Mouse (Mus musculus): ENCODE results near the gene Spata17. TPM values are rescaled to one million over a fixed set of nuclear protein-coding genes. Genes with fewer than 3 reads are reported as not detected.

The Spata17 gene
- total RNA-seq (2021): not detected
- long read RNA-seq, experiment 1: 0 reads
- long read RNA-seq, experiment 2: 0 reads

- peak; percentile 72 to 75 for DNase-seq
- intact Hi-C loops (cut with DNase I): no loop called here
Observed at GRCm38 (mm10) chr1:187215181-187216116, at the start of gene Spata17, which contains the start of gene Gpatch2. TSS of gene Spata17 (minus strand) at chr1:187215465. TSS of gene Gpatch2 (plus strand) at chr1:187215508.

- no peak for DNase-seq
- intact Hi-C loops (cut with DNase I): no loop called here
Observed at GRCm38 (mm10) chr1:187258756-187259155, 43.5 kb upstream of the Spata17 start.

GRCm38 (mm10) chr1:187250741-187251262 is 35.5 kb upstream of the Spata17 start:
- intact Hi-C loops (cut with DNase I): loop anchor here (5.0 kb wide), 1 partner anchor 586 kb away; no protein-coding TSS in a partner anchor
- DNase-seq: no peak

DNA sequence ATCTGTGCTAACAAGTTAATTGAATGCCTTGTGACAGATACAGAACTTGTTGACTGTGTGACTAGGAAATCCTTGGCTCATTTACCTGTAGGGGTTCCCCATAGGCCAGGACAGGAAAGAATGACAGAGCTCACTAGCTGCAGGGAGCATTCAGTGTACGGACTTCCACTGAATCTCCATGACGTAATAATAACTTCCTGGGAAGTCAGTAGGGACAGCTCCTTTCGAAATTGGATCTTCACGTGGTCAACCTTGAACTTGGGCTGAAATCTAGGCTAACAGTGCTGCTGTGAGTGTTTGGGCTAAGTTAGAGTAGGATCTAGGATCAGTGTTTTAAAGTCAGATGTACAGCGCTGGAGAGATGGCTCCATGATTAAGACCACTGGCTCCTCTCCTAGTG is 29.5 kb upstream of the Spata17 start:
- intact Hi-C loops (cut with DNase I): no loop called here
- no peak for DNase-seq

DNA sequence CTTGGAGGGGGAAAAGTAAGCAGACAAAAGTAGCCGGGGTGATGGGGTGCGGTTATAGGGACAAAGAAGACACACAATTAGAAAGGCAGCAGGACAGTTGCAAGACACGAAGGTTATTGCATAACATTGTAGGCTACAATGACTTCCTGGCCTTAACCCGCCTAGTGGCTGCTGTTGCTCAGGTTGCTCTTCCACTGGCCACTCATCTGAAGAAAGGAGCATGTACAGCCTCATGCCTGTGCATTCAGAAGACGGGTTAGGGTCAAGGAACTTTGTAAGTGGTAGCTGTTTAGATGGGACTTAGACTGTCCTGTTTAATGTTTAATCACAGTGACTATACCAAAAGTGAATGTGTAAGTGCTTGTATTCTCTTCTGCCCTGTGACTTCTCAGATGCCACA is 26.1 kb upstream of the Spata17 start:
- DNase-seq: no peak
- intact Hi-C loops (cut with DNase I): no loop called here

DNA sequence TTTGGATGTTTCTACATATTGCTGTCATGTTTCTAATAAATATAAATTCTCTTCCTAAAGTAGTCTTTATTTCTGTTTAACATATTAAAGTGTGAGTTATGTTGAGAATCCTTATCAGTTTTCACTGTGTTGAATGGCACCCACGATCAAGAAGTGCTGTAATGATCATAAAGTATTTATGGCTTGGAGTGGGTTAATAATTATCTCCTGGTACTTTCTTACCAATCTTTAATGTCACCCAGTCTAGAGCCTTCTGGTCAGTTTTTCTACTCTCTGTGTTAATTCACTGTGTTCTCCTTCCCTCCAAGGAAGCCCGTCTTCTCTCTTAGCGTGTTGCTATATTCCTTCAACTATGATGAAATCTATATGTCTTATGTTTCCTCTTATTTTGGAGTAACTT is 25.0 kb upstream of the Spata17 start:
- DNase-seq: no peak
- intact Hi-C loops (cut with DNase I): no loop called here

- no peak for DNase-seq
Observed at GRCm38 (mm10) chr1:187238061-187238460, 22.8 kb upstream of the Spata17 start.

GRCm38 (mm10) chr1:187236296-187236695 is 21.0 kb upstream of the Spata17 start:
- DNase-seq: no peak
- intact Hi-C loops (cut with DNase I): no loop called here

More at GRCm38 (mm10) chr1:187238061-187238460, 22.8 kb upstream of the Spata17 start:
- intact Hi-C loops (cut with DNase I): no loop called here

- DNase-seq: no peak
- intact Hi-C loops (cut with DNase I): no loop called here
Observed at GRCm38 (mm10) chr1:187235161-187235560, 19.9 kb upstream of the Spata17 start.

DNA sequence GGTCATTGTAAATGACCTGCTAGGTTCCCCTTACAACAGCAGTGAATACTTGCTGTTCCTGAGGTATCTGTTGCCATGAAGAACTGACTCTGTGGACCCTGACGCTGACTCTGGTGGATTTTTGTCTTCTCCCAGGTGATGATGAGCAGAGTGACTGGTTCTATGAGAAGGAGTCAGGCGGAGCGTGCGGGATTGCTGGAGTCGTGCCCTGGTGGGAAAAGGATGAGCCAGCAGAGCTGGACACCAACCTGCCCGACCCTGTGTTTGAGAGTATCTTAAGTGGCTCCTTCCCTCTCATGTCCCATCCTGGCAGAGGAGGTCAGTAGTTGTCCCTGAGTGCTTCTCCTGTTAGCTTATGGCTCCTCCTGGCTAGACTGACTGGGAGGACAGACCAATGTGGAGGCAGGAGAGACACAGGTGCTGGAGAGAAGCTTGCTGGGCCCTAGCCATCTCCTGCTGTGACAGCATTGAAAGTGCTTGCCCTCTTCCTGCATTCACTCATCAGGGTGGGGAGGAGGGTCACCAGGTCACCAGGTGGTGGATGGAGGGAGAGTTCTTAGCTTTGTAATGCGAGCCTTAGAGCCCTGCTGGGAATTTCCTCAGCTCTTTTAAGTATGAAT is 17.8 kb upstream of the Spata17 start:
- intact Hi-C loops (cut with DNase I): no loop called here
- no peak for DNase-seq

- intact Hi-C loops (cut with DNase I): no loop called here
Observed at GRCm38 (mm10) chr1:187232196-187232955, 17.1 kb upstream of the Spata17 start.

GRCm38 (mm10) chr1:187230255-187230654 is 15.0 kb upstream of the Spata17 start:
- no peak for DNase-seq
- intact Hi-C loops (cut with DNase I): no loop called here

More at GRCm38 (mm10) chr1:187232196-187232955, 17.1 kb upstream of the Spata17 start:
- DNase-seq: no peak

- intact Hi-C loops (cut with DNase I): no loop called here
- DNase-seq: no peak
Observed at GRCm38 (mm10) chr1:187228414-187229146, 13.3 kb upstream of the Spata17 start.

GRCm38 (mm10) chr1:187226328-187227025 is 11.2 kb upstream of the Spata17 start:
- intact Hi-C loops (cut with DNase I): no loop called here
- no peak for DNase-seq

DNA sequence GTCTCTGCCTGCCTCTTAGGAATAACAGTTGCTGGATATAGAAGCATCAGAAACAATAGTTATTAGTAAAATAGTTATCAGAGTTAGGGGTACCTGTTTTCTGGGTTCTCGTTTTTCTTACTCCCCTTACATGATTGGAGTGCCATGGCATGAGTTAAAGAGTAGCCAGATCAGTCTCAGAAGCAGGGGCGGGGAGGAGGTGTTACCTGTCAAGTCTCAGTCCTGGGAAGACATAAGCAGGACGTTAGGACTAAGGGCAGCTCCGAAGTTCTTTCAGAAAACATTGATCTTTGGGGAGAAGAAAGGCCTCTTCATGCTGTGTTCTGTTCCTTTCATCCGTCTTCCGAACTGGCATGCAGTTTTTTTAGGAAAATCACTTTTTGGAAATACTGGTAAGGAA is 5.5 kb upstream of the Spata17 start:
- no peak for DNase-seq
- intact Hi-C loops (cut with DNase I): no loop called here

GRCm38 (mm10) chr1:187216620-187217410 is 1.6 kb upstream of the Spata17 start:
- no peak for DNase-seq
- intact Hi-C loops (cut with DNase I): no loop called here

GRCm38 (mm10) chr1:187210736-187211135 is 4.5 kb downstream of the Spata17 start:
- intact Hi-C loops (cut with DNase I): no loop called here

DNA sequence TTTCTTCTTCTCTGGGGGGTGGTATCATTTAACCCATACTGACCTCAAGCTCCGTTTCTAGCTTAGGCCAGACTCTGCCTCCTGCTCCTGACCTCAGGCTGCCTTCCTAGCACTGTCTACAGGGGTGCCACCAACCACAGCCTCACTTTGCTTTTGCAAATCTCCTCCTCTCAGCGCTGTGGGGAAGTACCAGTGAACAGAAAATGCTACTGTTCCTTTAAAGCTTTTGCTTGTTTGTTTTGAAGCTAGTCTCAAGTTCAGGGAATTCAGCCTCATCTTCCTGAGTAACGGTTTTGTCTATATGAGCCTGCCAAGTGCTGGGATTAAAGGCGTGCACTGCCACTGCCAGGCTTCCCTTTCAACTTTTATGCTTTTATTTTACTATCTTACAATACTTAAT is 5.8 kb downstream of the Spata17 start:
- no peak for DNase-seq
- intact Hi-C loops (cut with DNase I): no loop called here

More at GRCm38 (mm10) chr1:187210736-187211135, 4.5 kb downstream of the Spata17 start:
- DNase-seq: no peak
